Mouse (Mus musculus) brain, embryonic 14.5 days (tissue): ENCODE results near the gene Nf1. TPM values are rescaled to one million over a fixed set of nuclear protein-coding genes. Genes with fewer than 3 reads are reported as not detected.

Experiments used
- DNase-seq: peaks from one replicate; pipeline ENCODE4 v3.0.0-alpha.2; 2011; ENCODE audit warnings: low read depth
- CTCF ChIP-seq: fragments of 200-500 bp; IDR thresholded peaks from 2 replicates; pipeline ENCODE4 v1.5.1; 2012; ENCODE audit warnings: inconsistent platforms, mild to moderate bottlenecking, moderate library complexity, borderline replicate concordance; ENCODE audit not compliant: insufficient read depth, insufficient read length; ENCODE audit errors: extremely low read depth
- POLR2A ChIP-seq: fragments of 200-500 bp; IDR thresholded peaks from 2 replicates; pipeline ENCODE4 v1.6.1; 2012; ENCODE audit warnings: mild to moderate bottlenecking, inconsistent platforms, borderline replicate concordance; ENCODE audit not compliant: poor library complexity, insufficient read depth, insufficient read length, severe bottlenecking; ENCODE audit errors: extremely low read depth
- polyA plus RNA-seq: library from polyadenylated mRNA; depleted of rRNA; stranded (reverse); fragments of >200 nt; gene quantifications from 2 replicates; pipeline ENCODE4 v1.2.3, GENCODE M21; 2012

Nf1 gene
- polyA plus RNA-seq, 1 experiment: 41.7 TPM

DNA sequence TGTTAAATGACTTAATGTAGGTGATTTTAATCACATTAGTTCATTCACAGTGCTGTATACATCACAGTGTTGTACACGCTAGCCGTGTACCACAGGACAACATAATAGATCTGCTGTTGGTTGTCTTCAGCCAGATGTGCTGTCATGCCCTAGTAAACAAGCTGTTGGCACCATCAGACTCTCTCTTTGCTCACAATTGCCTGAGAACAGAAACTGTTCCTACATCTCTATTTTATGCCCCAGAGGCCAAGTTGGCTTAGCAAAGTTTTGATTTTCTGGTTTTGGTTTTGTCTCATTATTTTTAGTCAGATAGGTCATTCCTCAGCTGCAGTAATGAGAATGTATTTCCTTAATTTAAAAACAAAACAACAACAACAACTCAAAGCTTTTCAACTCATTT lies 190.2 kb downstream of the Nf1 start:
- no peak for TF ChIP-seq CTCF
- no peak for TF ChIP-seq POLR2A
- no peak for DNase-seq

DNA sequence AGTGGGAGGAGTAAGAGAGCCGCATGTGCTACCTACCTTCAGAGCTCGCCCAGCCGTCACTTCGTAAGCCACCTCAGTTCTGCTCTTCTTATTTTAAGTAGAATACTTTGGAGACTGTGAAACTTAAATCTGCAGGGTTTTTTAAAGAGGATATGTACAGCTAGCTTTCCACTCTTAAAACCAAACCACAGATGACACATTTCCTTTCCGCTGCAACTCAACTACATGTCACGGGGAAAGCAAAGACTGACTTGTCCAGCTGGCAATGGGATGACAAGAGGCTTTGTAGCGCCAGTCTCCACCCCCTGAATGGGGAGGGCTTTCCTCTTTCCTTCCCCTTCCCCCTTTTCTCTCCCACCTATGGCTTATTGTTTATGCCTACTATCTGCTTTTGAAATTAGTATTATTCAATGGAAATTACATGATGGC lies 190.9 kb downstream of the Nf1 start, which contains the start of the genes Evi2 and Evi2a:
TSS of gene Evi2 (minus strand) at position 257 of the 429 bp plus-strand sequence.
TSS of gene Evi2a (minus strand) at position 277 of the 429 bp plus-strand sequence.
- peak; percentile 8 for DNase-seq
- TF ChIP-seq POLR2A: no peak
- TF ChIP-seq CTCF: no peak

DNA sequence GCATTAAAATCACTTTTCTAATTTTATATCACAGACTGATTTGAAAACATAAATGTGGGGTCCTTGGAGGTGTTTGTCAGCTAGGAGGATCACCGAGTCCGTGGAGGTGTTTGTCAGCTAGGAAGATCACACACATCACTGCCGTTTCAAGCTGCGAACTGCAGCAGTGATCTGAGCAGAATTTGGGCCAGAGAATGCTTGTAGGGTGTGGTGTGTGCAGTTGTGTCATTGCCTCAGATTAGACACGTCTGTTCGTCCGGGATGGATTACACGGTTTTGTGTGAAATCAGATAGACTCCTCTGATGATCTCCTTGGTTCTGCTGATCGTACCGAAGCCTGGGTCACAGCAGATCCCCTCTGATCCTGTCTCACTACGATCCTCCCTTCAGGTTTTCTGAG lies 191.3 kb downstream of the Nf1 start:
- no peak for DNase-seq
- no peak for TF ChIP-seq CTCF
- TF ChIP-seq POLR2A: no peak

DNA sequence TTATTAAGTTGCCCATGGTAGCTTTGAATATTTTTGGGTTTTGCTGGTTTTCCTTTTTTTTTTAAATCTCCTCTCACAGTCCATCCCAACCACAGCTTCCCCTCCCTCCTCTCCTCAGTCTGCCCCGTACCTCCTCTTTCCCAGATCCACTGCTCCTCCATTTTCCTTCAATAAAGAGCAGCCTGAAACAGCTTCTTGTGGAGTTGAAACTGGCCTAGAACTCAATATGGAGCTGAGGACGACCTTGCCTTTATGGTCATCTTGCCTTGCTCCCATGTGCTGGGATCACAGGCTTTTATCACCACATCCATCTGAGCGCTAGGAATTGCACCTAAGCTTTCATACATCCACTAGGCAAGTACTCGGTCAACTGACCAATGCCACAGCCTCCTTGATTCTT lies 192.0 kb downstream of the Nf1 start:
- DNase-seq: no peak
- TF ChIP-seq CTCF (no peak), POLR2A (no peak)

DNA sequence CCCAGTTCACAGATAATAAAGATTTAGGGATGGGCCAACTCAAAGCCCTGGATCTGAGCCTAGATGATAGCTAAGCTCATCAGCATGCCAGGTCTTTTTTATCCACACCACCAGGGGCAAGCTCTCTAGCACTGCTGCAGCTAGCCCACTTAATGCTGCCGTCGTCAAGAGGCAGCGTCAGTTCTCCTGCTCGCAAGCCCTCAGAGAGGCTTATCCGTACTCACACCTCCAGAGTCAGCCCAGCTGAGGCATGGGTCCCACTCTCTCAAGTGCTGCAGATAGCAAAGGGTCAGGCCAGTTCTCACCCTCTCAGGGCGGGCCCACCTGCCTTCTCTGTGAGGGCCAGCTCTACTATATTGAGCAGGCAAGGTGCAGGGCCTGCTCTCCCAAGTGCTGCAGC lies 193.8 kb downstream of the Nf1 start:
- TF ChIP-seq POLR2A: no peak
- TF ChIP-seq CTCF: no peak

DNA sequence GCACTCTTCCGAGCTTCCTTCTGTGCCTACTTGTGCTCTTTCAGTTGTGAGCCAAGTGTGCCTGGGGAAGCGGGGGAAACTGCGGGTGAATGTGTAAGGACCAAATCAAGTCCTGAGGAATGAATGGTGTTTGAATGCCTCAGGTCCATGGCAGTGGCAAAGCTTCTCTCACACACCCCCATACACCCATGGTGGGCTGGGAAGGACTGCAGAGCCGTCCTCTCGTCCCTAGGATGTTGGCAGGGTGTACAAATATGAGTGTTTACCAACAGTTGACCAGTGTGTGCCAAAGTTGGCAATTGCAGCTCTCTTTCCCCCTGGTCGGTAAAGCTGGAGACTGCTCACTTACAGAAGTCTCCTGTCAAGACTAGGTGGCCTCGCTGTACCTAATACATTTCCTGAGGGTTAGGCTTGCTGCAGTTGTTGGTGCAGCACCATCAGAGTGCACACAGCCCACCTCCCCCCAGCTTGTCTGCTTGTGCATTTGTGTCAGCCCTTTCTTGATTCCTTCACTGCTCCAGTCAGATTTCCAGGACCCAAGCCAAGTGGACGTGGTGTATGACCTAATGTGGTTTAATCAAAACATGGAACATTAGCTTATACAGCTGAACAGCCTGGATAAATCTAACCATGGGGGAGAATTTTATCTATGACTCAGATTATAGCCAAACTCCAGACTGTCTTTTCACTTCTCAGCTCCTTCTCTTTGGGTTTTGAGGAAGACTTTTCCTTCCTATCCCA lies 194.6 kb downstream of the Nf1 start:
- no peak for TF ChIP-seq POLR2A
- TF ChIP-seq CTCF: no peak
- DNase-seq: peak; percentile 44

More for the DNA sequence above, 193.8 kb downstream of the Nf1 start:
- peak; percentile 6 for DNase-seq

DNA sequence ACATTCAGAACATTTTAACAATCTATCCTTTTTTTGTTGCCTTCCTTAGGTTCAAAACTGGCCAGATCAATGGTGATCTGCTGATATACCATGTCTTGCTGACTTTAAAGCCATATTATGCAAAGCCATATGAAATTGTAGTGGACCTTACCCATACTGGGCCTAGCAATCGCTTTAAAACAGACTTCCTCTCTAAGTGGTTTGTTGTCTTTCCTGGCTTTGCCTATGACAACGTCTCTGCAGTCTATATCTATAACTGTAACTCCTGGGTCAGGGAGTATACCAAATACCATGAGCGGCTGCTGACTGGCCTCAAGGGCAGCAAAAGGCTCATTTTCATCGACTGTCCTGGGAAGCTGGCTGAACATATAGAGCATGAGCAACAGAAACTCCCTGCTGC lies 196.1 kb downstream of the Nf1 start:
- TF ChIP-seq CTCF (no peak), POLR2A (no peak)

DNA sequence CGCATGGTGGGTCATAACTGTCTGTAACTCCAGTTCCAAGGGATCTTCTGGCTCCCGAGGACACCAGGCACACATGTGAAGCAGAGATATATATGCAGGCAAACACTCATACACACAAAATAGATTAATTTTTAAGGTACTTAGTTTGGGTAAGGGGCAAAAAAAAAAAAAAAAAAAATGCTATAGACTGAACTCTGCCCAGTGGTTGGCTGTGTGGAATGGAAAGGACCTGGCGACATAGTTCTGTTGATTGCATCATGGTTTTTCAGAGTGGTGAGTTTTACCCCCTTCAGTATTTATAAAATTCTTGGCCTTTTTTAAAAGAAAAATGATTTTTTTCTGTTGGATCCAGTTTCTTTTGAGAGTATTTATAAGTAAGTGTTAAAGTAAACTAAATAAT lies 196.8 kb downstream of the Nf1 start:
- no peak for DNase-seq
- TF ChIP-seq CTCF (no peak), POLR2A (no peak)

More for the DNA sequence above, 196.1 kb downstream of the Nf1 start:
- no peak for DNase-seq

DNA sequence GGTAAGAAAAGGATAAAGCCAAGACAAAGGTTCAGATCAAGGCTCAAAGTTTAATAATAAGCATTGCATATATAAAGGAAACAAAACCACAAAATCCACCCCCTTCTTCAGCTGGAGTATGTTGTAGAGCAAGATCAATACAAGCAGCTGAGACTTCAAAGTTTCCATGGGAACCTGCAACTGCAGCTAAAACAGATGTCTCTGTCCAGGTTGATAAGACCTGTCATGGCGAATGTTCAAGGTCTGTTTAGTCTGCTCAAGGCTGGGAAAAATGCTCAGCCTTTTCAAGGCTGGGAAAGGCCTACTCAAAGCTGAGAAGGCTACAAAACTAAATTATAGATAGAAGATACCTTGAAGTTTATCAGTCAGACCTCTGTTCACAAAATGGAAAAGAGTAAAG lies 213.1 kb downstream of the Nf1 start:
- TF ChIP-seq POLR2A (no peak), CTCF (no peak)

DNA sequence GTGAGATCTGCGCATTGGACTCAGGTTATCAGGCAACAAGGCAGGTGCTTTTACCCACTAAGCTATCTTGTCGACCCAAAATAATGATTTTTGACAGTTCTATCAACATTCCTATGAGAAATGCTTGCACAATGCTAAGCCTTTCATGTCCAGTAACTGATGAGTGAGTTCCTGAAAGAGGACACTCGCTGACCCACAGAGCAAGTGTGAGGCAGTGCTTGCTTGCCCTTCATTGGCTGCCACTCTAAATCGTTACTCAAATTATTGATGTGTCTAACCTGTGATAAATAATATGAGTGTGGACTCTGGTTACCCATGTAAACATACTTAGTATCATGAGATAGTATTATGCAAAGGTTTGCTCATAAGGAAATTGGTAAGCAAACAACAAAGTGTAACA lies 221.0 kb downstream of the Nf1 start:
- no peak for DNase-seq
- TF ChIP-seq POLR2A (no peak), CTCF (no peak)

More for the DNA sequence above, 213.1 kb downstream of the Nf1 start:
- no peak for DNase-seq

DNA sequence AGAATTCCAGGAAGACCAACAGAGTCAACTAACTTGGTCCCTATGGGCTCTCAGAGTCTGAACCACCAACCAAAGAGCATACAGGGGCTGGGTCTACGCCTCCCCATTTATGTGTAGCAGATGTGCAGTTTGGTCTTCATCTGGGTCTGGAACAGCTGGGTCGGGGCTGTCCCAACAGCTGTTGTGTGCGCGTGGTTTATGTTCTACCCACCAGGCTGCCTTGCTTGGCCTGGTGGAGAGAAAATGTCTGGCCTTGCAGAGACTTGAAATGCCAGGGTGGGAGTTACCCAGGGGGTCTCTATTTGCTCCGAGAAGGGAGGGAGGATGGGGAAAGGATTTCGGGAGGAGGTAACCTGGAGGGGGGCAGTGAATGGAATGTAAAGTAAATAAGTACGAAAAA lies 224.0 kb downstream of the Nf1 start:
- TF ChIP-seq CTCF: no peak
- DNase-seq: no peak

DNA sequence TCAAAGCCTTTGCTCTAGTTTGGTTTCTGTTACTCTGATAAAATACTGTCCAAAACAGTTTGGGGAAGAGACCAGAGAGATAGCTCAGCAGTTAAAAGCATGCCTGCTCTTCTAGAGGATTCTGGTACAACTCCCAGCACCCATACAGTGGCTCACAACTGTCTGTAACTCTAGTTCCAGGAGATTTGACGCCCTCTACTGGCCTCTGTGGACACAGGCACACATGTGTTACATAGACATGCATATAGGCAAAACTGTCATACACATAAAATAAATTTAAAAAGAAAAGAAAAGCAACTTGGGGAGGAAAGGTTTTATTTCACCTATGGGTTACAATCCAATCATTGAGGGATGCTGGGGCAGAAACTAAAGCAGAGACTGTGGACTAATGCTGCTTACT lies 227.5 kb downstream of the Nf1 start:
- DNase-seq: no peak
- no peak; the same call in 1 of the 2 replicates for TF ChIP-seq CTCF
- no peak for TF ChIP-seq POLR2A

DNA sequence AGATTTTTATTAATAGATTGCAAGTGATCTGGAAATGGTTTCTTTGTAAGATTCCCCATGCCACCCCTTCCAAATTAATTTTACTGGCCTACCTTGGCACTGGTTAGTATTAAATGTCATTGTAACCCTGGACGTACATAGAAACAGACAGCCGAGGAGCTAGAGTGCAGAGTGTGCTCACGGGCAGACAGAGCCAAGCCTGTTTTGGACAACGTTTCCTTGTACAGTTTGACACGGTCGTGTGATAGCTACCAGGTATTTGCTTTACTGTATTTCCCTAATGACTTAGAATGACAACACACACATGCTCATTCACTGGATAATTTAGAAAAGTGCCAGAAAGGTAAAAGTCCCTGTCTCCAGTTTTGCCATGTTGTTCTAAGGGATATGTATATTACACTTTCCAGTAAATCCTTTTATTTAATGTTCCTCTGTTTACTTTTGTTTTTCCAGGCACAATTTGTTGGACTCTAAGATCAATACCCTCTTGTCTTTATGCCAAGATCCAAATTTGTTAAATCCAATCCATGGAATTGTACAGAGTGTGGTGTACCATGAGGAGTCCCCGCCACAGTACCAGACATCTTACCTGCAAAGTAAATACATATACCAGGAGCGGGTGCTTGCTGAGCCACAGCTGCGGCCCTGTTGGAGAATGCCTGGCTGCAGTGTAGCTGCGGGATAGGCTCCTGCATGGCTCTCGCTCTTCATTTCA lies 228.9 kb downstream of the Nf1 start:
- DNase-seq: no peak
- TF ChIP-seq POLR2A (no peak), CTCF (no peak)
